In the genomic region with DNA sequence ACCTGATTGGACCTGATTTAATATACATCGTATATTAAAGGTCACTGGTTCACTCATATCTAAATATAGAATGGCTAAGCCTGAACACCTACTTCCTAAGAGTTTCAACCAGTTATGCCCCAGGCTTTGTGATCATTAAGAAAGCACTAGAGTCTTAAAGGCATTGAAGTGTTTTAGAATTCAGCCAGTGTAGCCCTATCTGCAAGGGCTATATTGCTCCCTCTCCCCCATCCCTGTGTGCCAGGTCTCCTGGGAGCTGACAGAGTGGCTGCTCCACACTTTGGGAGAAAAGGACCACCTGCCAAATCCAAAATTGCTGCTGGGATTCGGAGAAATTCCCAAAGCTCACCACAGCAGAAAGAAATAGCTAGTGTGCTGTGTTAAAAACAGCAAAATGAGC, we compare ENCODE assay signal across 13 mouse cellular contexts.
"Had no signal": no experiment of that assay in that cellular context is flagged by ENCODE, and none has a peak within 500 bp of the region (broad histone marks: within the 10 kb centered on the region; RNA-seq: fewer than 3 reads in every experiment).

No protein-coding gene starts in this region.

- H3K9ac ChIP-seq: kidney, embryonic 15.5 days; limb, embryonic 12.5 days; liver, embryonic 14.5 days; neural tube, embryonic 13.5 days had no signal

- H3K4me3 ChIP-seq: kidney, embryonic 15.5 days; limb, embryonic 12.5 days; neural tube, embryonic 13.5 days had no signal

- ATAC-seq: intestine, embryonic 16.5 days; lung, postnatal 0 days had no signal

- H3K4me2 ChIP-seq: kidney, embryonic 15.5 days; limb, embryonic 12.5 days; neural tube, embryonic 13.5 days had no signal

- H3K9me3 ChIP-seq: kidney, embryonic 15.5 days; limb, embryonic 12.5 days; neural tube, embryonic 13.5 days had no signal

- DNase-seq: kidney, adult 2 months; kidney, postnatal 14 days; lung, adult 2 months; lung, postnatal 36 days; right cerebral cortex, adult 18-20 months; right cerebral cortex, postnatal 25 days; thymus, postnatal 36 days had no signal

- H3K36me3 ChIP-seq: kidney, embryonic 15.5 days; limb, embryonic 12.5 days; neural tube, embryonic 13.5 days had no signal

- H3K4me1 ChIP-seq: limb, embryonic 12.5 days had no signal

- H3K27ac ChIP-seq: kidney, embryonic 15.5 days; limb, embryonic 12.5 days; liver, embryonic 14.5 days; neural tube, embryonic 13.5 days had no signal

- H3K27me3 ChIP-seq: kidney, embryonic 15.5 days; limb, embryonic 12.5 days; neural tube, embryonic 13.5 days had no signal
